Mouse (Mus musculus) myocyte (in vitro differentiated cells): ENCODE measurements at regions not wholly inside any gene's neighbourhood (a gene's known extent, or its start where the extent isn't known, plus 50 kb on each side); places are given as distances from the start of the nearest gene placed in this dataset.

Source experiments
- H3K27me3 ChIP-seq: one replicate; pipeline ENCODE4 v1.6.1; 2011; ENCODE audit not compliant: control insufficient read depth, insufficient read depth, insufficient read length
- H3K36me3 ChIP-seq: one replicate; pipeline ENCODE4 v1.6.1; 2011; ENCODE audit not compliant: control insufficient read depth, insufficient read depth
- H3K4me2 ChIP-seq: one replicate; pipeline ENCODE4 v1.6.1; 2011; ENCODE audit warnings: low read depth, control low read depth
- H3K4me3 ChIP-seq: one replicate; pipeline ENCODE4 v1.5.1; 2011; ENCODE audit warnings: mild to moderate bottlenecking, control low read depth, moderate library complexity
- H3K79me2 ChIP-seq: one replicate; pipeline ENCODE4 v1.6.1; 2011; ENCODE audit not compliant: control insufficient read depth, insufficient read depth
- H3ac ChIP-seq: one replicate; pipeline ENCODE4 v1.6.1; 2011; ENCODE audit not compliant: control insufficient read depth, insufficient read length
- CEBPB ChIP-seq: IDR thresholded peaks from 2 replicates; pipeline ENCODE4 v1.6.1; 2011; ENCODE audit warnings: mild to moderate bottlenecking, moderate library complexity; ENCODE audit not compliant: poor library complexity, insufficient read depth, severe bottlenecking
- E2F4 ChIP-seq: IDR thresholded peaks from one replicate; pipeline ENCODE4 v1.6.1; 2011; ENCODE audit warnings: mild to moderate bottlenecking, control low read depth, moderate library complexity; ENCODE audit not compliant: insufficient read depth
- MAX ChIP-seq: IDR thresholded peaks from one replicate; pipeline ENCODE4 v1.6.1; 2011; ENCODE audit warnings: low read depth, mild to moderate bottlenecking, control low read depth
- MYOD1 ChIP-seq, 3 experiments: IDR thresholded peaks; one replicate each; pipeline ENCODE4 v1.6.1; 2011; ENCODE audit warnings: control low read depth in 2 of 3, low read depth in 2 of 3, mild to moderate bottlenecking in 2 of 3, moderate library complexity in 1 of 3; ENCODE audit not compliant: insufficient read length in 2 of 3, control insufficient read depth in 1 of 3
- MYOG ChIP-seq, 3 experiments: IDR thresholded peaks; one replicate each; pipeline ENCODE4 v1.6.1; 2011; ENCODE audit warnings: control low read depth in 2 of 3, low read depth in 2 of 3, mild to moderate bottlenecking in 2 of 3; ENCODE audit not compliant: insufficient read length in 2 of 3, control insufficient read depth in 1 of 3, insufficient read depth in 1 of 3
- POLR2A ChIP-seq: IDR thresholded peaks from one replicate; pipeline ENCODE4 v1.6.1; 2011; ENCODE audit warnings: low read depth, mild to moderate bottlenecking, control low read depth, moderate library complexity; ENCODE audit not compliant: insufficient read length
- POLR2AphosphoS2 ChIP-seq: IDR thresholded peaks from one replicate; pipeline ENCODE4 v1.6.1; 2011; ENCODE audit warnings: low read depth, control low read depth; ENCODE audit not compliant: insufficient read length
- REST ChIP-seq: IDR thresholded peaks from one replicate; pipeline ENCODE4 v1.6.1; 2011; ENCODE audit warnings: mild to moderate bottlenecking, control low read depth, moderate library complexity; ENCODE audit not compliant: insufficient read depth, insufficient read length
- SRF ChIP-seq: IDR thresholded peaks from one replicate; pipeline ENCODE4 v1.6.1; 2011; ENCODE audit warnings: low read depth; ENCODE audit not compliant: control insufficient read depth, insufficient read length
- TCF12 ChIP-seq: IDR thresholded peaks from one replicate; pipeline ENCODE4 v1.6.1; 2011; ENCODE audit warnings: mild to moderate bottlenecking, control low read depth; ENCODE audit not compliant: poor library complexity, insufficient read depth, severe bottlenecking
- TCF3 ChIP-seq: IDR thresholded peaks from one replicate; pipeline ENCODE4 v1.6.1; 2011; ENCODE audit warnings: low read depth, control low read depth; ENCODE audit not compliant: insufficient read length
- USF1 ChIP-seq: IDR thresholded peaks from one replicate; pipeline ENCODE4 v1.6.1; 2011; ENCODE audit warnings: low read depth, mild to moderate bottlenecking, control low read depth, moderate library complexity

DNA sequence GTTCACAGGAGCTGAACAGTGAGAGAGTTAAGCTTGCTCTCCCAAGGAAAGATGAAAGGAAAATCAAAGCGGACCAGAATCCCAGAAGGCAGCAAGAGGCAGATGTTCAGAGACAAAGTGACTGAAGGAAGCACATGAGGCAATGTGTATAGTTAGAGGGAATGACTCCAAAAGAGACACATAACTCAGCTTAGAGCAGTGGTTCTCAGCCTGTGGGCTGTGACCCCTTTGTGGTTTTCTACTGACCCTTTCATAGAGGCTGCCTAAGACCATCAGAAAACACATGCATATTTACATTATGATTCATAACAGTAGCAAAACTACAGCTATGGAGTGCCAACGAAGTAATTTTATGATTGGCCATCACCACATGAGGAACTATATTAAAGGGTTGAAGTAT is 301.5 kb upstream of the Hnrnpa3 start:
- TF ChIP-seq MYOD1 (IDR thresholded peaks at IDR 0.05; ENCODE audit: control insufficient read depth in 1 of 3, insufficient read length in 2 of 3, low read depth in 2 of 3) (no peak), MAX (no peak), POLR2AphosphoS2 (no peak), SRF (no peak), CEBPB (no peak), E2F4 (no peak), MYOG (IDR thresholded peaks at IDR 0.05; ENCODE audit: control insufficient read depth in 1 of 3, insufficient read depth in 1 of 3, insufficient read length in 2 of 3, low read depth in 2 of 3) (no peak), USF1 (no peak), TCF12 (no peak), REST (no peak), TCF3 (no peak), POLR2A (no peak)
- Histone ChIP-seq H3K27me3 (no peaks in the 10 kb centered on the region), H3K4me2 (no peak overlapping the region), H3ac (no peak overlapping the region), H3K79me2 (no peaks in the 10 kb centered on the region), H3K4me3 (no peak overlapping the region), H3K36me3 (no peaks in the 10 kb centered on the region)

- Histone ChIP-seq H3K4me2 (no peak overlapping the region), H3K36me3 (no peaks in the 10 kb centered on the region), H3ac (no peak overlapping the region), H3K79me2 (no peaks in the 10 kb centered on the region), H3K27me3 (peaks cover 11% of the 10 kb centered on the region), H3K4me3 (no peak overlapping the region)
- no peak for TF ChIP-seq POLR2AphosphoS2
- TF ChIP-seq POLR2A = no peak
These were observed 298.1 kb upstream of the Hnrnpa3 start for GRCm38 (mm10) chr2:75360936-75361335.

DNA sequence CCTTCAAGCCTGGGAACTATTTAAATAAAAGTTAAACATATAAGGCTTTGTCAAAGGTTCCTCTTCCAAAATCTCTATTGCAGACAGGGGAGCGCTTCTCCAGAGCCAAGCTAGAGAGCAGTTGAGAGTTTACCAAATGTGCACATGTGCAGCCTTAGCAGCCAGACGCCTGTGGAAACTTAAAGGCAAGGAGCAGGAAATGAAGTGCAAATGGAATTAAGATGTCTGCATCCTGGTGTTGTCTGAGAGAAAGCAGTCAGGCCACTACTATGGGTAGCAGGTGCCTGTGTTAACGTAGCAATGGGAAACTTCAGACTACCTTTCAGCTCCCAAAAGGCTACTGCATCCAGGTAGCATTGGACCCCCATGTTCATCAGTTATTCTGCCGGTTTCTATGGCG is 282.4 kb upstream of the Hnrnpa3 start:
- Histone ChIP-seq H3K79me2 (no peaks in the 10 kb centered on the region), H3K27me3 (peaks cover 18% of the 10 kb centered on the region), H3K4me3 (no peak overlapping the region), H3K36me3 (no peaks in the 10 kb centered on the region), H3ac (no peak overlapping the region), H3K4me2 (no peak overlapping the region)
- TF ChIP-seq TCF3 (no peak), MYOD1 (IDR thresholded peaks at IDR 0.05; ENCODE audit: control insufficient read depth in 1 of 3, insufficient read length in 2 of 3, low read depth in 2 of 3) (no peak), POLR2A (no peak), MYOG (IDR thresholded peaks at IDR 0.05; ENCODE audit: control insufficient read depth in 1 of 3, insufficient read depth in 1 of 3, insufficient read length in 2 of 3, low read depth in 2 of 3) (no peak), SRF (no peak), E2F4 (no peak), REST (no peak)

GRCm38 (mm10) chr2:75385551-75386263 is 273.4 kb upstream of the Hnrnpa3 start:
- Histone ChIP-seq H3K4me2 (no peak overlapping the region), H3K79me2 (no peaks in the 10 kb centered on the region), H3K36me3 (no peaks in the 10 kb centered on the region), H3K4me3 (no peak overlapping the region), H3ac (no peak overlapping the region), H3K27me3 (no peaks in the 10 kb centered on the region)
- TF ChIP-seq POLR2AphosphoS2 (no peak), CEBPB (no peak)

GRCm38 (mm10) chr2:75386636-75387035 is 272.4 kb upstream of the Hnrnpa3 start:
- no peaks in the 10 kb centered on the region for H3K36me3 ChIP-seq
- H3K4me3 ChIP-seq = no peak overlapping the region
- no peak overlapping the region for H3K4me2 ChIP-seq
- H3K79me2 ChIP-seq = no peaks in the 10 kb centered on the region
- no peak overlapping the region for H3ac ChIP-seq
- TF ChIP-seq MAX (no peak), TCF12 (no peak), USF1 (no peak), MYOG (IDR thresholded peaks at IDR 0.05; ENCODE audit: control insufficient read depth in 1 of 3, insufficient read depth in 1 of 3, insufficient read length in 2 of 3, low read depth in 2 of 3) (no peak), REST (no peak), TCF3 (no peak), POLR2A (no peak), MYOD1 (IDR thresholded peaks at IDR 0.05; ENCODE audit: control insufficient read depth in 1 of 3, insufficient read length in 2 of 3, low read depth in 2 of 3) (no peak), E2F4 (no peak), SRF (no peak), CEBPB (no peak), POLR2AphosphoS2 (no peak)
- H3K27me3 ChIP-seq = no peaks in the 10 kb centered on the region
